Mouse (Mus musculus) forelimb bud, embryonic 11.5 days (tissue): ENCODE data around the gene Flt1.
A peak's percentile ranks its signal among the peaks of the same experiment; 100 is the strongest.
"Not testable (repeated sequence)": the region's sequence is repeated elsewhere in the genome, so short reads cannot be mapped to it uniquely, and the experiment has no call there.

Experiments used
- DNase-seq: peaks from one replicate; pipeline ENCODE4 v3.0.0-alpha.2; 2012; ENCODE audit warnings: low read depth, low spot score

The Flt1 gene

DNA sequence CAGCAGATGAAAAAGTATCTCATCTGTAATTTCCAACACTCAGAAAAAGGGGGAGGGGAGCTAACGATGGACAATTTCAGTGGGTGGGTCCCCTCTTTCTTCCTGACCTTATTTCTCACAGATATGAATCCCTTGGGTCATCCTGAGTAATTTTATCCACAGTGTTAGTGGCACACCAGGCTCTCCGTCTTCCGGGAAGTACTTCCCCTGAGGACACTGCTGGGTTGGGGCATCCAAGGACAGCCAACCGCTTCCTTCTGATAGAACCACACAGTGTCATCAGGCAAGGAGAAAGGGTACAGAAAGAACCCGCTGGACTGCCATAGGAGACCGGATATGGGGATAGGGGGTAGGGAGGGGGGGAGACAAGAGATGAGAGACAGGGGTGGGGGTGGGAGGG is 111.2 kb downstream of the Flt1 start:
- DNase-seq = no peak

- DNase-seq = not testable (repeated sequence)
Measured at GRCm38 (mm10) chr5:147611348-147611747, 114.5 kb downstream of the Flt1 start.

DNA sequence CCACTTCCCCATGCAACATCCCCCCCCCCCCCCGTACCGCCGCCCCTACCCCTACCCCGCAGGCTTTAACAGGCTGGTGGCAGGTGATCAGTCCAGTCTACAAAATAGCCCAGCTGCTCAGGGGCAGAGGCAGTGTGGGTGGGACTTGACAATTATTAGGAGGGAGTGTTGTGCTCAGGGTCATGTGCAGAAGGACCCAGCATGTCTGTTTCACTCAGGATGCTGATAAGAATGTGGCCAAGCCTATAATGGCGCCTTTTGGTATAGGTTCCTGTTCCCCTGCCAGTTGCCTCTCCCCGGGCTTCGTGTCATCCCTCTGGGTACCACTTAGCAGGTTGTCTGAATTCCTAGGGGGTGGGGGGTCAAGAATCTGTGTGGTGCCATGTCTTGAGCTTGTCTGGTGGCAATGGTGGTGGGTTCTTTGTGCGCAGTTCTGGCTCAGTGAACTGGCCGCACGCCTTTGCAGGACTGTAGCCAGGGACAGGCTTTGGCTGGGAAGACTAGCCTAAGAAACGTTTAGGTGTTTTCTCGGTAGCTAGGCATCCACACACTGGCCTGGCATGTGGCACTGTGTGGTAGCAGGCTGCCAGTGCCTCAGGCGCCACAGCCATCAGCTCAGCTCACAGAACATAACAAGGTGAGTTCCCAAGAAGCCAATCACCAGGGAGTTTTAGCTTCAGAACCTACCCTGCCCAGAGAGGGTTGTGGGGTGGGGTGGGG is 118.4 kb downstream of the Flt1 start:
- DNase-seq = no peak

DNA sequence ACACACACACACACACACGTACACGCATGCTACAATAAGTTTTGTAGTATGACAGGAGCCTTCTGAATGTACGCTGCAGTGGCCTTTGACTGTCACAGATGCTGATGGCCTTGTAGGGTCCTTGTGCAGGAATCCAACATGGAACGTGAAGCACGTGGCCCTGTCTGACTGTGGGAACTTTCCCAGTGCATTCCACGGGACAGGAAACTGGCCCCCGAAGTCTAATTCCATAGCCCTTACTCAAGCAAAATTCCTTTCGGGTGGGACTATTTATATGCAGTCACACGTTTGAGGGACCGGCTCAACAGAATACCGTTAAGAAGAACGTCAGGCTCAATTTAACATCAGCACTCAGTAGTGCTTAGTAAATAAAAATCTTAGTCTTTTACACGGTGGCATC is 119.1 kb downstream of the Flt1 start:
- DNase-seq = no peak

GRCm38 (mm10) chr5:147601460-147602360 is 124.1 kb downstream of the Flt1 start:
- DNase-seq = peak; percentile 38

- no peak for DNase-seq
Measured at GRCm38 (mm10) chr5:147597825-147598224, 128.0 kb downstream of the Flt1 start.

DNA sequence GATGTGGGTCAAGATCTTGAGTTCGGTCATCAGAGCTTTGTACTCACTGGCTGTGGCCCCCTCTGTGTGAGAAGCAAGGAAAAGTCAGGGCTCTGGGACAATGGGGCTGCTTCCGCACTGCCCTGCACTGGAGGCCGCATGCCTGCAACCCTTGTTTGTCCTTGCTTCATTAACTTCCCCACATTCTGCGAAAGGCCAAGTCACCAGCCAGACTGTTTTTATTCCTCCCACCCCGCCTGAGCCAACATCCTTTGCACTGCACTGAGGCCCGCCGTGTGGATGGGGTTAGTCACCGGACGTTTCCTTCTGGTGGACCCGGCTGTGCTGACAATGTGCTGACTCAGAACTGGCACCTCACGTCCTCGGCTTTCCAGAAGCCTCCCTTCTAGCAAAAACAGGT is 136.0 kb downstream of the Flt1 start:
- no peak for DNase-seq

DNA sequence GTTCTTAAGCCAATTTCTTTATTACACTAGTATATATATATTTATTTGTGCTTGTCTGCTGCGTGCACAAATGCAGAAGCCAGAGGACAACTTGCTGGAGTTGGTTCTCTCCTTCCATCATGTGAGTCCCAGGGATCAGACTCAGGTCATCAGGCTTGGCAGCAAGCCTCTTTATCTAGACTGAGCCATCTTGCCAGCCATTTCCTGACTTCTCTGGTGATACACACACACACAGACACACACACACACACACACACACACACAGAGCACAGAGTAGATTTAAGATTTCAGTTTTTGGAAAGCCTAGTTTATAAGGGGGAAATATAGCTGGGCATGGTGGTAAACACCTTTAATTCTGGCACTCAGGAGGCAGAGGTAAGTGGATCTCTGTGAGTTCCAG is 140.7 kb downstream of the Flt1 start:
- no peak for DNase-seq

GRCm38 (mm10) chr5:147584648-147585047 is 141.2 kb downstream of the Flt1 start:
- DNase-seq = no peak

GRCm38 (mm10) chr5:147583702-147584298 is 142.0 kb downstream of the Flt1 start:
- DNase-seq = peak; percentile 73

- no peak for DNase-seq
Measured at GRCm38 (mm10) chr5:147580181-147580580, 145.6 kb downstream of the Flt1 start.

GRCm38 (mm10) chr5:147579691-147580090 is 146.1 kb downstream of the Flt1 start:
- DNase-seq = no peak

DNA sequence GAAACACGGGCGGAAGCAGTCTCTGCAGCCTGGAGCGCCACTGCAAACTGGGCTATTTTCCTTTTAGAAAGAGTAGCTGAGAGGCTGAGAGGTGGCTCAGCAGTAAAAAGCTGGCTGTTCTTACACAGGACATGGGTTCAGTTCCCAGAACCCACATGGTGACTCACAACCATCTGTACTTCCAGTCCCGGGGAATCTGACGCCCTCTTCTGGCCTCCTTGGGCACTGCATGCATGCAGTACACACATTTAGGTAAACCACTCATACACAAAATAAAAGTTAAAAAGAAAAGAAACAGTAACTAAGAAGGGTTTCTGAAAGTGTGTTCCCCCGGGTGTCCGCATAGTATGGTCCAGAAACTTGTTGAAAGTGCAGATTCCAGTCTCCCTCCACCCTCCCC is 146.7 kb downstream of the Flt1 start:
- no peak for DNase-seq

DNA sequence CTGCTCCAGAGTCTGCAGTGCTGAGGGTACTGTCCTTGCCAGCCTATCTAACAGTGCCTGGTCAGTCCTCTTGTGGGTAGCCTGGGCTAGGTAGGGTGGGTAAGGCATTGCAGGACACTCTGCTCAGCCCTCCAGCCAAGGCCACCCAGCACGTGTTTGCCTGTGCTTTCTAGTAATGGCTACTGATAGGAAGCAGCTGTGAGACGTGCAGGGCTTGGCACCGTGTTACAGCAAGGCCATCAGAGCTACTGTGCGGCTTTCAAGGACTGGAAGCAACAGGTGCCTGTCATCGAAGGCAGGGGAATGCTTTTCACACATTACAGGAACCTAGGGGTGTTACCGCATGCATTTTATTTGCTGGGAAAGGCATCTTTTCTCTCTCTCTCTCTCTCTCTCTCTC is 148.8 kb downstream of the Flt1 start:
- no peak for DNase-seq

DNA sequence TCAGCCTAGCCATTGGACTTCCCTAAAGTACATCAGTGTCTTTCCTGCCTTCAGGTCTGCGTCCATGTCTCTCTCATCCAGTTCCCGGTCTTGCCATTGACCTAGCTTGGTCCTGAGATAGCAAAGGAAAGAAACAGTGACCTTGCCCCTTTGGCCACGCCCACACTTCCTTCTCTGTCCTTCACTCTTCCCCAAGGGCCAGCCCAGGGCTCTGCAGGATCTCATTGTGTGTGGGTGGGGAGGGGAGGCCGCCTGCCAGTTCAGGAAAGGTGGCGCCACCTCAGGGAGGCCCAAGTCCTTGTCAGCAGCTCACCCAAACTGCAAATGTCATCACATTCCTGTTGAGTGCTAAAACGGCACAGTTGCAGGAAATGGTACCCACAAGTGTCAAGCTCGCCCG is 151.3 kb downstream of the Flt1 start:
- DNase-seq = no peak

DNA sequence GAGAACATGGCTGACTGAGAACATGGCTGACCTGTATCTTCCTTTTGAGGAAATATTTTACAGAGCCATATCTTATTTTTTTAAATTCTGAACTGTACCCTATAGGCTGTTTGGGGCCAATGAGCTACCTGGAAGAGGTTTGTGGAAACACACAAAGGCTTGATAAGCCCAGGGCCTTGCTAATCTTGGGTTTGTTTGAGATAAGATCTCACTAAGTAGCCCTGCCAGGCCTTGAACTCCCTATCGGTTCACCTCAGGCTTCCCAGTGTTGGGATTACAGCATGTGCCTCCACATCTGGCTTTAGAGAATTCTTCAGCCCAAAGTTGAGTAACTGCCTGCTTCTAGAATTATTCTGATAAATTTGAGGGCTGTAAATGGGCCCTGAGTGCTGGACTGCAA is 152.3 kb downstream of the Flt1 start:
- DNase-seq = no peak

DNA sequence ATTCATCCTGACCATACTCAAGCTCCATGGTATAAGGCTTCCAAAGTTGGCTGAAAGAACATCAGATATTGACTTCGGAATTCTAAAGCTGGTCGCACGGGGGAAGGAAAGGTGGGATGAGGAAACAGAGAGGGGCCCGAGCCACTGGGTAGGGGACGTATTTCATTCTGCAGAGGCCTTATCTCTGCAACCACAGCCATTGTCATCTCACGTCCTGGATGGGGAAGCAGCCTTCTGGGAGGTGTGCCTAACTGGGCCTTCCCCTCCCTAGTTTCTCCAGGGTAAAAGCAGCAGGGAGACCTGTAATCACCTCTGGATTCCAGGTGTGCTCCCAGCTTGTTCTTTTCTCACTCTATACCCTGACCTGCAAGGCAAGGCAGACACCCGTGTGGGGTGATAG is 153.1 kb downstream of the Flt1 start:
- no peak for DNase-seq

GRCm38 (mm10) chr5:147566335-147566734 is 159.5 kb downstream of the Flt1 start:
- no peak for DNase-seq

DNA sequence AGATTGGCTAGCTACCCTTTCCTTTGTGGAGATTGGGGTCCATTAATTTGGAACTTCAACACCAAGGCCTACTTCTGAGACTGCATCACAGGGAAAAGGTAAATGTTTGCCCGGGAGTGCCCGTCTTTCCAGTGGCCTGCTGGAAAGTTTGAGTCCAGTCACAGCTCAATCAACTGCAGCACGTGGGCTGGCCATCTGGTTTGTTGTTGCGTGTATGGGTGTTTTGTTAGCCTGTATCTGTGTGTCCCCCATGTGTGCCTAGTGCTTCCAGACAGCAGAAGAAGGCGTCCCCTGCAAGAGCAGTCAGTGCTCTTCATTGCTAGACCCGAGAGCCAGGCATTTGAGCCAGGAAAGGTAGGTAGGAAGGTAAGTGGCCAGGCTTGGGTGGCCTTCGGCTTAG is 160.4 kb downstream of the Flt1 start:
- no peak for DNase-seq

DNA sequence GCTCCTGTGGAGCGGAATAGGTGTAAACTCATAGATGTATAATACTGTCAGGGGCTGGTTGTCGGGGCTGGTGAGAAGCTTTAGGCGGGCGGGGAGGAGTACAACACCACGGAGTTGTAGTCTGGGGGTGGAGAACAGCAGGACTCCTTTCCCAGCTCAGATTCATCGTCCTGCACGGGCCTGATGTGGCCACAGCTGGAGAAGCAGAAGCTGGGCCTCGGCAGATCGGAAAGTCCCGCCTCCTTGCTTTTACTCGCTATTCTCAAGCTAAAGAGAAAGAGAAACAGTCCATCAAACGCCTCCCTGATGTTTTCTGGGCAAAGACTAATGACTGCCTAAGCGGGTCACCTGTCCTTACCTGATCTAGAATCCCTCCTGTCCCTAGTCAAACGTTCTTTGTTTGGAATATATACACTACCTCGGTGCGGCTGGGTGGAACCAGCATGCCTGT is 161.6 kb downstream of the Flt1 start:
- DNase-seq = no peak

GRCm38 (mm10) chr5:147563511-147564139 is 162.2 kb downstream of the Flt1 start:
- no peak for DNase-seq

DNA sequence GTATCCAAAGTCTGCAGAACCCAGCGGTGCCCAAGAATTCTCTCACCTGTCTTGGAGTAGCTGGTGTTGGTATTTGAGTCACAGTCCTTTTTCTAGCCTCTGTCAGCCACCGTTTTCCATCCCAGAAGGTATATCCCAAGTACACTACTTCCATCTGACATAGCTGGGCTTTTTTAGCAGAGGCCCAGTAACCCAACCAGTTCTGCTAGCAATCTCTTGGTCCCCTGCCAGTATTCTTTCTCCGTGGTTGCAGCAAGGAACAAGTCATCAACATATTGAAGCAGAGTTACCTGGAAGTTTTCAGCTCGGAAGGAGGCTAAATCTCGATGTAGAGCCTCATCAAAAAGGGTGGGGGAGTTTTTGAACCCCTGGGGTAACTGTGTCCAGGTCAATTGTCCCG is 168.2 kb downstream of the Flt1 start:
- not testable (repeated sequence) for DNase-seq
